Mouse (Mus musculus) thymus, postnatal 14 days (tissue): Measurements from ENCODE around the gene Magix.

Experiments
- DNase-seq: peaks from one replicate; pipeline ENCODE4 v3.0.0; 2021

The Magix gene

GRCm38 (mm10) chrX:7673578-7674281, 7.3 kb downstream of the Magix start:
- DNase-seq, result peak; percentile 63

- no peak for DNase-seq
Observed at GRCm38 (mm10) chrX:7672739-7673138, 8.3 kb downstream of the Magix start.

GRCm38 (mm10) chrX:7670921-7671623, 10.0 kb downstream of the Magix start, which contains the start of gene Plp2:
TSS of gene Plp2 (minus strand) at chrX:7671390.
- DNase-seq, result peak; percentile 55

- DNase-seq, result peak; percentile 53
Observed at GRCm38 (mm10) chrX:7670390-7670881, 10.6 kb downstream of the Magix start.

- DNase-seq, result no peak
Observed at GRCm38 (mm10) chrX:7665739-7666502, 15.1 kb downstream of the Magix start.

GRCm38 (mm10) chrX:7664791-7665190, 16.3 kb downstream of the Magix start:
- no peak for DNase-seq

- no peak for DNase-seq
Observed at GRCm38 (mm10) chrX:7662936-7663335, 18.1 kb downstream of the Magix start.

GRCm38 (mm10) chrX:7661086-7661485, 20.0 kb downstream of the Magix start:
- DNase-seq, result no peak

GRCm38 (mm10) chrX:7658785-7659589, 22.1 kb downstream of the Magix start:
- DNase-seq, result no peak

GRCm38 (mm10) chrX:7658031-7658784, 22.8 kb downstream of the Magix start:
- no peak for DNase-seq

- peak; percentile 57 for DNase-seq
Observed at GRCm38 (mm10) chrX:7657221-7657639, 23.8 kb downstream of the Magix start, which contains the start of gene Prickle3. TSS of gene Prickle3 (plus strand) at chrX:7657260.

GRCm38 (mm10) chrX:7648671-7649304, 32.3 kb downstream of the Magix start:
- peak; percentile 80 for DNase-seq

- peak; percentile 85 for DNase-seq
Observed at GRCm38 (mm10) chrX:7645349-7645748, 35.7 kb downstream of the Magix start.

- no peak for DNase-seq
Observed at GRCm38 (mm10) chrX:7640785-7641184, 40.3 kb downstream of the Magix start.

- no peak for DNase-seq
Observed at GRCm38 (mm10) chrX:7639536-7640325, 41.3 kb downstream of the Magix start.

- peak; percentile 91 for DNase-seq
Observed at GRCm38 (mm10) chrX:7638401-7639091, 42.5 kb downstream of the Magix start, which contains the start of gene Syp. TSS of gene Syp (plus strand) at chrX:7638471.

- no peak for DNase-seq
Observed at GRCm38 (mm10) chrX:7635101-7635500, 46.0 kb downstream of the Magix start.

- DNase-seq, result no peak
Observed at GRCm38 (mm10) chrX:7632560-7632959, 48.5 kb downstream of the Magix start.
